Mouse (Mus musculus) thymus, adult 2 months (tissue): ENCODE results near the gene Ubqln3. TPM values are rescaled to one million over a fixed set of nuclear protein-coding genes. Genes with fewer than 3 reads are reported as not detected.

Source experiments
- DNase-seq: peaks from one replicate; pipeline ENCODE4 v3.0.0; 2021
- H3K27ac ChIP-seq: fragments of 200-500 bp; 2 replicates; pipeline ENCODE4 v1.5.1; 2012; ENCODE audit warnings: low read length, control low read depth; ENCODE audit not compliant: control insufficient read depth, insufficient read depth
- H3K27me3 ChIP-seq: fragments of 200-500 bp; 2 replicates; pipeline ENCODE4 v1.6.1; 2012; ENCODE audit warnings: mild to moderate bottlenecking, low read length, moderate library complexity, mixed read lengths; ENCODE audit not compliant: control insufficient read depth, insufficient read depth
- H3K36me3 ChIP-seq: fragments of 200-500 bp; 2 replicates; pipeline ENCODE4 v1.6.1; 2012; ENCODE audit warnings: mild to moderate bottlenecking, low read length, moderate library complexity; ENCODE audit not compliant: control insufficient read depth, insufficient read depth
- H3K4me1 ChIP-seq: fragments of 200-500 bp; replicated peaks from 2 replicates; pipeline ENCODE4 v1.6.1; 2012; ENCODE audit warnings: low read length; ENCODE audit not compliant: control insufficient read depth, insufficient read depth
- H3K4me3 ChIP-seq: fragments of 200-500 bp; 2 replicates; pipeline ENCODE4 v1.5.1; 2012; ENCODE audit warnings: mild to moderate bottlenecking, low read length, control low read depth, moderate library complexity; ENCODE audit not compliant: control insufficient read depth, insufficient read depth
- CTCF ChIP-seq: fragments of 200-500 bp; IDR thresholded peaks from 2 replicates; pipeline ENCODE4 v1.5.1; 2012; ENCODE audit warnings: mild to moderate bottlenecking, control low read depth, low read length, moderate library complexity, borderline replicate concordance; ENCODE audit not compliant: control insufficient read depth, poor library complexity, insufficient read depth; ENCODE audit errors: extremely low read depth
- POLR2A ChIP-seq: fragments of 200-500 bp; IDR thresholded peaks from 2 replicates; pipeline ENCODE4 v1.6.1; 2012; ENCODE audit warnings: mild to moderate bottlenecking, low read length, control low read depth, moderate library complexity; ENCODE audit not compliant: control insufficient read depth, poor library complexity, insufficient read depth; ENCODE audit errors: extremely low read depth
- WGBS: fragments of 180-500 bp; shearing (Covaris S2); methylation state at CpG from one replicate; pipeline ENCODE4 v1.1.7; 2018; 5-methylcytosine and 5-hydroxymethylcytosine counted together
- polyA plus RNA-seq: library from polyadenylated mRNA; depleted of rRNA; stranded (reverse); fragments of >200 nt; gene quantifications from 2 replicates; pipeline ENCODE4 v1.2.3, GENCODE M21; 2012

The Ubqln3 gene
- polyA plus RNA-seq, 1 experiment: 0.11 TPM

DNA sequence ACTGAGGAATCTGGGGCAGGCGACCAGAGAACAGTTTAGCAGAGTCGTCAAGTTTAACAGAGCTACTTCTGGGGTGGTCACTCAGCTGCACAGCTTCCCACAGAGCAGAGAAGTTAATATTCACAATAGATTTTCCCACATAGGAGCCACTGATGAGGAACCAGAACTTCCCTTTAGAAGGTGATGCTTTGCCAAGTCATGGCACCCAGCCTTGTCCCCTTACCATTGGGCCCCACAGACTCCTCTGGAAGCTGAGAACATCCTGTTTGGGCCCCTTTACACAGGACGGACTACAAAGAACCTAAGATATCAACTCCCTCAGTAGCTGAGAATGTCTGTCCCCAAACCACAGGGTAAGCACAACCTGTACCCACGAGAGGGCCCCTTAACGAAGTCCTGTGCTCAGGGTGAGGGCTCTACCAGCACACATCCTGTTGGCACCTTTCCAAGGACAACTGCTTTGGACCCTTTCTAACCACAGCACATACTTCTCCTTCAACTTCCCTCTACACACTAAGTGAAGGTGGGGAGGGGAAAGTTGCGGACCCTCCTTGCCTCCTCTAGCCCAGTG is 26.6 kb upstream of the Ubqln3 start:
- Histone ChIP-seq H3K4me3 (no peak overlapping the region), H3K27ac (no peak overlapping the region; the same call in 1 of the 2 replicates), H3K4me1 (peaks cover 16% of the 10 kb centered on the region), H3K27me3 (no peaks in the 10 kb centered on the region), H3K36me3 (no peaks in the 10 kb centered on the region)
- WGBS: 9% methylated on average over 6 of the region's 6 CpGs
- no peak for TF ChIP-seq POLR2A
- TF ChIP-seq CTCF: no peak
- peak; percentile 7 for DNase-seq

DNA sequence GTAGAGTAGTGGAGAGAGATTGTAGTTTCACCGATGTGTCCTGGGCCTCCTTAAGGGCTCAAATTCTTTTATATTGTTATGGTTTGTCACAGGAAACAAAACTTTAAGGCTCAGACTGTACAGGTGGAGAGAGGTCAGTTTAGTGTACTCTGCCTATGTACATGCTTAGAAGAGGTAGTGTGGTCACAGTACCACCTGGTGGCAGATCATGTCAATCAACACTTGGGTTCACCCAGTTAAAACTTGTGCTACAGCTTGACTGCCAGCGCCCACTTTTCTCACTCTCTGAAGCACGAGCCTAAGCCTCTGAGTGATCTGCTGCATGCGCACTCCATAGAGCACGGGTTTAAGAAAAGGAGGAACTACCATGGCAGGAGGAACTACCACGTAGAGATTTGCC is 24.0 kb upstream of the Ubqln3 start:
- Histone ChIP-seq H3K27me3 (no peaks in the 10 kb centered on the region), H3K36me3 (no peaks in the 10 kb centered on the region), H3K4me1 (peaks cover 16% of the 10 kb centered on the region), H3K4me3 (no peak overlapping the region), H3K27ac (no peak overlapping the region)
- TF ChIP-seq CTCF (no peak), POLR2A (no peak)
- 12% methylated on average over 6 of the region's 6 CpGs for WGBS
- peak; percentile 16 for DNase-seq

GRCm38 (mm10) chr7:104150456-104150855 is 7.4 kb upstream of the Ubqln3 start, which contains the start of gene Ubqlnl:
Ubqlnl (minus strand) TSS chr7:104150556.
- 92% methylated on average over 2 of the region's 2 CpGs for WGBS
- H3K4me3 ChIP-seq: no peak within 1 kb of the TSS

GRCm38 (mm10) chr7:104137305-104137704 is 5.8 kb downstream of the Ubqln3 start, which contains the start of gene Olfr643:
Olfr643 (minus strand) TSS chr7:104137405.
- no peak for TF ChIP-seq CTCF
- TF ChIP-seq POLR2A: no peak
- Histone ChIP-seq H3K4me3 (no peak within 1 kb of the TSS), H3K27me3 (no peaks in the 10 kb centered on the region), H3K4me1 (no peaks in the 10 kb centered on the region), H3K36me3 (no peaks in the 10 kb centered on the region), H3K27ac (no peak within 1 kb of the TSS)
- DNase-seq: no peak
- WGBS: 96% methylated on average over 5 of the region's 5 CpGs

More at GRCm38 (mm10) chr7:104150456-104150855, 7.4 kb upstream of the Ubqln3 start, which contains the start of gene Ubqlnl:
- Histone ChIP-seq H3K4me1 (no peaks in the 10 kb centered on the region), H3K36me3 (no peaks in the 10 kb centered on the region), H3K27me3 (no peaks in the 10 kb centered on the region), H3K27ac (no peak within 1 kb of the TSS)
- no peak for DNase-seq
- TF ChIP-seq CTCF (no peak), POLR2A (no peak)

DNA sequence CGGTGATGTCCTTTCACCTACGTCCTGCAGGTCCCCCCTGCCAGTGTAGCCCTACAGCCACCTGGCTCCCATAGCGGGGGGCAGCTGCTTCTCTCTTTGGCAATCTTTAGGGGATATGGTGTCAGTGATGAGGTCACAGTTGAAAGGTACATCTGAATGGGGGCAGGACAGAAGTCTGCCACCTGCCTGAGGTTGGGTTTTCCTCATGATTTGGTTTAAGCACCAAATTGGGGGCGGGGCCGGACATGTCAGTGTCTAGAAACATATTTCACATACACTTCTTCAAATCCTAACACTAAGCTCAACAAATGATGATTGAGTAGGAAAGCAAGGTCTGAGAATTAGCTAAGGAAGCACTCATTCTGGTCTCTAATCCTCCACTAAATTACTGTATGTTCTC is 13.4 kb downstream of the Ubqln3 start, which contains the start of gene Ubqln5:
Ubqln5 (minus strand) TSS at position 101 of the 400 bp plus-strand sequence.
- H3K27ac ChIP-seq: no peak within 1 kb of the TSS
- H3K4me3 ChIP-seq: no peak within 1 kb of the TSS
- no peak for DNase-seq
- 82% methylated on average over 5 of the region's 5 CpGs for WGBS
- no peaks in the 10 kb centered on the region for H3K4me1 ChIP-seq
- no peaks in the 10 kb centered on the region for H3K36me3 ChIP-seq
- TF ChIP-seq CTCF (no peak), POLR2A (no peak)
- H3K27me3 ChIP-seq: no peaks in the 10 kb centered on the region

- no peaks in the 10 kb centered on the region for H3K36me3 ChIP-seq
- no peak within 1 kb of the TSS for H3K4me3 ChIP-seq
- DNase-seq: no peak
- no peaks in the 10 kb centered on the region for H3K4me1 ChIP-seq
- no peaks in the 10 kb centered on the region for H3K27me3 ChIP-seq
- H3K27ac ChIP-seq: no peak within 1 kb of the TSS
- no peak for TF ChIP-seq POLR2A
- no peak for TF ChIP-seq CTCF
These were observed 38.4 kb downstream of the Ubqln3 start, which contains the start of gene Olfr646 for GRCm38 (mm10) chr7:104104757-104104972. Olfr646 (plus strand) TSS chr7:104104873.
